Mouse (Mus musculus) kidney, postnatal 36 days (tissue): ENCODE measurements around the gene Wasf1.

Experiments used
- DNase-seq, 2 experiments: peaks; one replicate each; pipeline ENCODE4 v3.0.0; 2021 to 2022; ENCODE audit warnings: mixed read lengths in 2 of 2

The Wasf1 gene

GRCm38 (mm10) chr10:40983761-40984160 is 100.5 kb downstream of the Wasf1 start:
- no peak for DNase-seq

- DNase-seq = no peak
These were observed 101.3 kb downstream of the Wasf1 start for GRCm38 (mm10) chr10:40984600-40984999.

- DNase-seq = peak in 1 of 2 experiments; percentile 29
These were observed 102.1 kb downstream of the Wasf1 start for GRCm38 (mm10) chr10:40985350-40985749.
